Mouse (Mus musculus) mouse embryonic stem cell (cell line): ENCODE data around the gene Fsip1.
"Not testable (repeated sequence)": the region's sequence is repeated elsewhere in the genome, so short reads cannot be mapped to it uniquely, and the experiment has no call there.

Experiments
- in situ Hi-C, 2 experiments: fragments of 300-500 bp; cut with MboI; formaldehyde crosslinking; loops; 1 replicate in 1 of 2; 3 replicates in 1 of 2; pipeline ENCODE4 v1.14.3; 2019 to 2020; ENCODE audit warnings: low sequenced_read_pairs in 2 of 2, low pct_unique_long_range_greater_than_20kb in 1 of 2, mixed read lengths in 1 of 2; ENCODE audit not compliant: unreplicated experiment in 1 of 2

Fsip1 gene

DNA sequence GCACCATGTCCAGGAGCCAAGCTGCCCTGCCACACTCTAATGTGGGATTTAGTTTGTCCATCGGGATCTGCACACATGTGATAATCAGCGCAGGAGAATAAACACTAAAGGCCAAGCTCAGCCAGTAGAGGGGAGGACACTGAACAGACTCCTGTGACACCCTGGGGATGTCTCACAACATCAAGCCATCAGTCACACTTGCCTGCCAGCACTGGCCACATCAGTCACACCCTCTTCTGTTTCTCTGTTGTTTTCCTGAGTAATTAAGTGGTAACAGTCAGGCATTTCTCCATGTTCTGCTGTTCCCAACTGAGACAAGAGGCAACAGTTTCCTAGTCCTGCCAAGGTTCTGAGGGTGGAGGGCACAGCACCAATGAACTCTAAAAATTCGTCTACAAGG is 109.0 kb downstream of the Fsip1 start:
- in situ Hi-C loops = not testable (repeated sequence)

DNA sequence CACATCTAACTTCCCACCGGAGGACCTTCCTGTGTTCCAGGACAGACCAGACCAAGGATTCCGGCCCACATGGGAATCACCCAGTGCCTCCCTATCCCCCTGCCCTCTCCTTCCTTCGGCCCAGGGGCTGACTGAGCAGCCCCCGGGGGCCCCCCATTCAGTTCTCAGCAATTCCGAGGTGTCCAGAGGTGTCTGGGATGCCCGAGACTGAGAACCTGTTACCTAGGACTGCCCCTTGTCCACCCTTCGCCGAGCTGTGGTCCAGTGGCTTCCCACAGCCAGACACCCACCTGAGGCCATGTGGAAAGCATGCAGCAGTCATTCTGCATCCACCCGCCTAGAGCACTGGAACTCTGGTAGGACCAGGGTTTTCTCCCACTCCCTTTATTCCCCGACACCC is 115.1 kb downstream of the Fsip1 start:
- in situ Hi-C loops = no loop called here

DNA sequence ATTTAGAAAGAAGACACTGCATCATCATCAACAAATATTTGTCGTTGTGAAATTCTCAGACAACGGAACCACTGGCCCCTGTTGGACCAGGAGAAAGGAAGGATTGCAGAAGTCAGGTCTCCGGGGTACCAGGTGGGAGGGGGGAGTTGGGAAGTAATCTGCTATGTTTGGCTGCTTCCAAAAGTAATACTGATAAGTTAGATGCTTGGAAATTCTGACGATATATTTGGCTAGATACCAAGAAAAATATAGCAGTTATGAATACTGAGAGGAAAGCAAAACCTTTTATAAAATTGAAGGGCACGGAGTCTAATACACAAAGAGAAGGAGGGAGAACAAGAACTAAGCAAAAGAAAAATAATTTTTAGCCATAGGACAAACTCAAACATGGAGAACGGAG is 117.5 kb downstream of the Fsip1 start:
- in situ Hi-C loops = no loop called here

DNA sequence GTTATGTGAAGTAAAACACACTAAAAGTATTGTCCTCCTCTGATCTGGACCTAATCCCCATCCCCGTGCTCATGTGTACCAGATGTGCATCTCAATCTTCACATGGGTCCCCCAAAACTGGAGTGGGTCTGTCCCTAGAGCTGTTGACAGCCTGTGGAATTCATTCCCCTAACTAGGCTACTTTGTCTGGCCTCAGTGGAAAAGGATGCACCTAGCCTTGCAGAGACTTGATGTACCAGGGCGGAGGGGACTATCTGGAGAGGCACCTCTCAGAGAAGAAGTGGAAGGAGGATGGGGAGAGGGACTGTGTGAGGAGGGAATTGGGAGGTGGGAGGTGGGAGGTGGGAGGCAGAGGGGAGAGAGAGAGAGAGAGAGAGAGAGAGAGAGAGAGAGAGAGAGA is 119.0 kb downstream of the Fsip1 start:
- in situ Hi-C loops = no loop called here

DNA sequence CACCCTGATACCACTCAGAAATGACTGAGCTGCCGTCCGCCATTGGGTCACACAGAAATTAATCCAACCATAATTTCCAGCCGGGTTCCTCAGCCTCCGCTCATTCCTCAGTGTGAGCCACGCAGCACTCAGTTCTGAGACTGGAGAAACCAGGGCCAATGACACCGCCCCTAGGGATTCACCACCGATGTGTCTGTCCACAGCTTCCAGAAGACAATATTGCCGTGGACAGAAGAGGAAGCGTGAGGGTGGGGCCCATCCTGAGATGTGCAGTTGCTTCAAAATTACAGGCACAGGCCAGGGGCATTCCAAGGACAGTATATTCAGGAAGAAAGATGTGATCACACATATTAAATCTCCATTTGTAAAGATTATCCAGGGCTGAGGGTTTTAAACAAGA is 119.7 kb downstream of the Fsip1 start:
- in situ Hi-C loops = no loop called here

DNA sequence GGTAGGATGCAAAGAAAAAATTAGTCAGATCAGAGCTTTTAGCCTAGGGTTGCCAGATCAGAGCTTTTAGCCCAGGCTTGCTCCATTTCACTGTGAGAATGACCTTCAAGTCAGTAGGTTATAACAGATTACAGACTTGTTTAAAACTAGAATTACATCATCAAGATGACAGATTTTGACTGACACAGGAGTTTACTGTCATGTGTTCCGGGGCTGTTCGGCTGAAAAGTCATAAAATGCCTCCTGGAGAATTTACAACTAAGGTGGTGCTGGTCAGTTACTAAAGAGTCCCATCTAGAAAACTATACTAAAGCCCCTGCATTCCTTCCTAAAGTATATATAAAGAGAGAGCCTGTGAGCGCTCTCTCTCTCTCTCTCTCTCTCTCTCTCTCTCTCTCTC is 128.5 kb downstream of the Fsip1 start:
- in situ Hi-C loops = no loop called here

DNA sequence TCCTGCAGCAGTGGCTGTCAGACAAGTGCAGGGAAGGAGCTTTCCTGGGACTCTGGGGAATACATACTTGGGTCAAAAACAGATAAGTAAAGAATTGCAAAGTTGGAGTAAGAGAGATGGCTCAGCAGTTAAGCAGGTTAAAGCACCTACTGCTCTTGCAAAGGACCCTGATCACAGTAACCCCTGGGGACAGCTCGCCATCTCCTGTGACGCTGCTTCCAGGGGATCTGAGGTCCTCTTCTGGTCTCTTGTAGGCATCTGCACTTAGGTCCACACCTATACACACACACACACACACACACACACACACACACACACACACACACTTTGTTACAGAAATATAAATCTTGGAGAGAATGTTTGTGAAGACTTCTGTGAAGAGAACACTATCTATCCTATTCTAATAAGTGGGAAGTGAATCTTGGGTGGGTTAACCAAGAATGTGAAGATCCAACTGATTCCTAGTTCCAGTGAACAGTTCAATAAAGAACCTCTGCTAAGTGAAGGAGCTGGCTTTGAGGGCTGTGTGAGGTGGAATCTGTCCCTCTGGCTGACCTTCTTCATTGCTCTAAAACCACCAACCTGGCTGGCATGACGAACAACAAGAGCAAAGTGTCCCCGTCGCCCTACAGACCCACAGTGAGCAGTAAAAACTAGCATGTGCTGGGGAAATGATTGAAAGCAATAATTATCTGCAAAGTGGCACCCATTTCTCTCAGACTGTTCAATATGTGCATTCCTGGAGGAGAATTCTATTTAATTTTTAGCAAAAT is 129.1 kb downstream of the Fsip1 start:
- in situ Hi-C loops = no loop called here

DNA sequence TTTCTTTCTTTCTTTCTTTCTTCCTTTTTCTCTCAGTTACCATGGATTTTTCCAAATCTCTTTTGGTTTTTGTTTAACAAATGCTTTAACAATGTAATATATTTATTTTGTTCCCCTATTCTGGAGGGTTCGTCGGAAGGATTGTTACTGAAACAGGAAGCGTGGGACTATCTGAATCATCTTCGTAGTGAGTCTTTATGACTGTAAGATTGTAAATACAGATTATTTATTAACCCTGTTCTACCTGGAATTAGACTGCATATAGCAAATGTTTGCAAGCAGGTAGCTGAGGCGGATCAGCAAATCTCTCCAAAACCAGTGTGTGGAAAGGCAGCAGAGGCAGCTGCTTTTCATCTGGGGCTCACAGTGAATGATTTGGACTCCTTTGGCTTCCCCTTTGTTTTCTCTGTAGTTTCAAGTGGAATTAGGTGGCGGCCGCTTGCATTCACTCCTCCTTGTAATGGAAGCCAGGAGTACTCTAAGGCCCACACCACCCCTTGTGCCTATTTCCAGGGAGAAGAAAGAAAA is 130.8 kb downstream of the Fsip1 start:
- in situ Hi-C loops = no loop called here

DNA sequence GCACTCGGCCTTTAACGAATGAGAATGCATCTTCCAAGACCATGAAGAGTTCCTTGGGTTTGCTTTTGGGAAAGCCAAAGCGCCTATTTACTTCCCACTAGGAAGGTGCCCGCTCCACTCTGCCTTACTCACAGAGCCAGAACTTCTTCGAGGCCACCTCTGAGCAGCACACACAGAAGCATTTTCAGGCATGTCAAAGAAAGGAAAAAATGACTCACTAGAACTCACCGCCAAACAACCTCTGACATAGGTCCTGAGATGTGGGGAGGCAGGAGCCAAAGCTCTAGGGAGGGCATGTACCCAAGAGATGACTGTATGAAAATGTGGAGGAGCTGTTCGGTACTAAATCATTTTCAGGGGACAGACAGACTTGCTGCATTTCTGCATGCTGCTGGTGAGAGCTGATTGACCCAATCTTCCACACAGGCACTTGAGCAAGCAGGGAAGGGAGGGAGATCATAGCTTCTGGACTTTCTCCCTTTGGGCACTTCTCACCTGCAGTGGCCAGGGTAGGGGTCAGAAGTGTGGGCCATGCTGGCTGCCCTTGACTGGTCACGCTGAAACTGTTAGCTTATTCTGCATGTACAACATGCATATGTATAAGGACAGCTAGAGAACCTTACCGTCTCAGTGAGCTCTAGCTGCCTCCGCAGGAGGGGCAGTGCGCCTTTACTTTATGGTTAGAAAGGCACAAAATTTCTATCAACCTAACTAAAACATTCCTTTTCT is 131.4 kb downstream of the Fsip1 start:
- in situ Hi-C loops = no loop called here

DNA sequence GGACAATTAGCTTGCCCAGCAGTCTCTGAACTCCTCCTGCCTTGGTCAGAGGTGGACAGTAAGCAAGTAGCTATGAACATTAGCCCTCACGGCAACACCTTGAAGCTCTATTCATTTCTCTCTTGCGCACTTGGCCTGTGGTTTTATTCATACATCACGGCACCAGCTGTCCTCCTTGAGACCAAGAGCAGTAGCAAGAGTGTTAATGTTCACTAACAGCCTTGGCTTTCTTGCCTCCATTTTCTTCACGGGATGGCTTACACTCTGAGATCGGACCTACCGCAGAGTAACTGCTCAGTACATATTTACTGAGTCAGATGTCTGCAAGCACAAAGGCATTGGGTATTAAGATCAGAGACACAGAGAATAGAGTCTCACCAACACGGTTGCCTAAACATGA is 132.3 kb downstream of the Fsip1 start:
- in situ Hi-C loops = loop anchor here in 1 of 2 experiments (25.0 kb wide), 4 partner anchors 113 to 587 kb away; no protein-coding TSS in a partner anchor

DNA sequence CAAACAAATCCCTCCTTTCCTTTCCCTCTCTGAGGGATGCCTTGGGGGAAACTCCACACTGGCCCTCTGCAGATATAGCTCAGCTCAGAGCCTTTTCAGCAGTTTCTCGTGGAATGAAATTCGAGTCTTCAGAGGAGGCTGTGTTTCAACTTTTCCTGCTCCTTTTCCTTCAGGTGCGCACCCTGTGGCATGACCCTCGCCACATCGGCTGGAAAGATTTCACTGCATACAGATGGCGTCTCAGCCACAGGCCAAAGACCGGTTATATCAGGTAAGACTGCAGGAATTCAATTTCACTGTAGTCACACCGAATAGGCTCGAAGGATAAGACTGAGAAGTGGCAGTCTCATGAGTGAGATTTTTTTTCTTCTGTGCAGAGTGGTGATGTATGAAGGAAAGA is 133.0 kb downstream of the Fsip1 start:
- in situ Hi-C loops = loop anchor here in 1 of 2 experiments (25.0 kb wide), 4 partner anchors 114 to 586 kb away; no protein-coding TSS in a partner anchor

DNA sequence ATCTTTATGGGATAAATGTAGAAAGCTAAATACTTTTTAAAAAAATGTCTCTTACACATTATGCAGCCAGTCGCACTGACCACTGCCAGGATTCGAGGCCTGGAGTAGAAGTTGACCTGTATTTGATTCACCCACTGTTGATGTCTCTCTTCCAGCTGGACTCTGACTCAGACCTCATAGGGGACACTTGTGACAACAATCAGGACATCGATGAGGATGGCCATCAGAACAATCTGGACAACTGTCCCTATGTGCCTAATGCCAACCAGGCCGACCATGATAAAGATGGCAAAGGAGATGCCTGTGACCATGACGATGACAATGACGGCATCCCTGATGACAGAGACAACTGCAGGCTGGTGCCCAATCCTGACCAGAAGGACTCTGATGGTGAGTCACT is 134.5 kb downstream of the Fsip1 start:
- in situ Hi-C loops = loop anchor here in 1 of 2 experiments (25.0 kb wide), 4 partner anchors 115 to 585 kb away; no protein-coding TSS in a partner anchor

DNA sequence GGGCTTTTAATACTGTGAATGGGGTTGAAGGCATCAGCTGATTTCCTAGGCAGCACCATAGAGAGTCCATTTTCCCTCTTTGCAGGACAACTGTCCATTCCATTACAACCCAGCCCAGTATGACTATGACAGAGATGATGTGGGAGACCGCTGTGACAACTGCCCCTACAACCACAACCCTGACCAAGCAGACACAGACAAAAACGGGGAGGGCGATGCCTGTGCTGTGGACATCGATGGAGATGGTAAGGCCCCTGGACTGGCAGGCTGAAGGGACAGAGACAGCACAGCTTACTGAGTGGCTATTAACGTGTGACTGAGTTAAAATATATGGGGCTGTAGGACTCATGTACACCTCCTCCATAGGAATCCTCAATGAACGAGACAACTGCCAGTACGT is 136.0 kb downstream of the Fsip1 start:
- in situ Hi-C loops = loop anchor here in 1 of 2 experiments (25.0 kb wide), 4 partner anchors 117 to 583 kb away; no protein-coding TSS in a partner anchor

DNA sequence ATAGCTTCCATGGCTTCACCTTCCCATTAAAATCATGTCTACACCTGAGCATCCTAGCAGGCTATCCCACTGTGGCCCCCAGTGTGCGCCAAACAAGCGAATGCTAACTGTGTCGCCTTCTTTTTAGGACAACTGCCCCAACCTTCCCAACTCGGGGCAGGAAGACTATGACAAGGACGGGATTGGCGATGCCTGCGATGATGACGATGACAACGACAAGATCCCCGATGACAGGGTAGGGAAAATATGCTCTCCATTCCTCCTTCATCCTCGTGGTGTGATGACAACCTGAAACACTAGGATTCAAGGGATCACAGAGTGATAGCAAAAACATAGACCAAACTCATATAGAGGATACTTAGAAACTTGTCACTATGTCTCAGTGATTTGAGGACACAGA is 136.7 kb downstream of the Fsip1 start:
- in situ Hi-C loops = loop anchor here in 1 of 2 experiments (25.0 kb wide), 4 partner anchors 117 to 583 kb away; no protein-coding TSS in a partner anchor

DNA sequence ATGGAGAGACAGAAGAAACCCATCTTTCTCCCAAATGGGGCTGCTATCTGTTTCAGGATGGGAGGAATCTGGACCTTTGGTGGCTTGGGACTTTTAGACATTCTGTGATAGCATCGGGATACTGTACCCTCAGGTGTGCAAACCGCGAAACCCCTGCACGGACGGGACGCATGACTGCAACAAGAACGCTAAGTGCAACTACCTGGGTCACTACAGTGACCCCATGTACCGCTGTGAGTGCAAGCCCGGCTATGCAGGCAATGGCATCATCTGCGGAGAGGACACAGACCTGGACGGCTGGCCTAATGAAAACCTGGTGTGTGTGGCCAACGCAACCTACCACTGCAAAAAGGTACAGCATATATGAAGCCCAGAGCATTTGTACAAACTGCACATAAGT is 137.1 kb downstream of the Fsip1 start:
- in situ Hi-C loops = loop anchor here (10.0 to 25.0 kb wide), 5 partner anchors 118 to 582 kb away; no protein-coding TSS in a partner anchor

DNA sequence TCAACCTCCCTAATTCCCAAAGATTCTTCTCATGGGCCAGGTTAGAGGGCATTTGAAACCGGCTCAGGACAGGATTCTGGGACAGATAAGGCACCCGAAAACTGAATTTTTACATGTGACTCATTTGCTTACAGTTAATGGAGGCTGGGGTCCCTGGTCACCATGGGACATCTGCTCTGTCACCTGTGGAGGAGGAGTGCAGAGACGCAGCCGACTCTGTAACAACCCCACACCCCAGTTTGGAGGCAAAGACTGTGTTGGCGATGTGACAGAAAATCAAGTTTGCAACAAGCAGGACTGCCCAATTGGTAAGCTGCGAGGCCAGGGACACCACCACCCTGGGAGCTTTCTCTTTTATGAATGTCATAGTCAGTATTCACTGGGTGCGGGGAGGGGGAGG is 138.3 kb downstream of the Fsip1 start:
- in situ Hi-C loops = loop anchor here (10.0 to 25.0 kb wide), 5 partner anchors 119 to 581 kb away; no protein-coding TSS in a partner anchor

DNA sequence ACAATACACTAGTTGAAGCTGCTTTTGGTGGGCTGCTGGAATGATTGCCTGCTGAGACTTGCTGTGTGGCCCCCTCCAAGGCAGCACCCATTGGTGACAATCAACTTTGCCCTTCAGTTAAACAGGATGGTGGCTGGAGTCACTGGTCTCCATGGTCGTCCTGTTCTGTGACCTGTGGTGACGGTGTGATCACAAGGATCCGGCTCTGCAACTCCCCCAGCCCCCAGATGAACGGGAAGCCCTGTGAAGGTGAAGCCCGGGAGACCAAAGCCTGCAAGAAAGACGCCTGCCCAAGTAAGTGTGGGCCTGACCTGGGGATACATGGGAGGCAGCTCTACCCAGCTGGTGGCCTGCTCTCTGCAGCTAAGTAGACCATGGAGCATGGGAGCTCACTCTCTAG is 138.7 kb downstream of the Fsip1 start:
- in situ Hi-C loops = loop anchor here (10.0 to 25.0 kb wide), 5 partner anchors 119 to 581 kb away; no protein-coding TSS in a partner anchor

DNA sequence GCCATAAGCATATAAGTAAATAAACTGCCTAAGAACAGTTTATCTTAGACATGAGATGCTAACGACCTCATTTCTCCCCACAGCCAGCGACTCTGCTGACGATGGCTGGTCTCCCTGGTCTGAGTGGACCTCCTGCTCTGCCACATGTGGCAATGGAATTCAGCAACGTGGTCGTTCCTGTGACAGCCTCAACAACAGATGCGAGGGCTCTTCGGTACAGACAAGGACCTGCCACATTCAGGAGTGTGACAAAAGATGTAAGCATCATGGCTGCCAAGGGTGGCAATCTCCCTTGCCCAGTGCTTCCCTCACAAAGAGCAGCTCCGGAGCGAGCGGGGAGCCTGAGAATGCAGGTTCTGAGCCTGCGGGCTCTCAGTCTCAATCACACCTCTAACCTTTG is 139.4 kb downstream of the Fsip1 start:
- in situ Hi-C loops = loop anchor here (10.0 to 25.0 kb wide), 5 partner anchors 120 to 580 kb away; no protein-coding TSS in a partner anchor

DNA sequence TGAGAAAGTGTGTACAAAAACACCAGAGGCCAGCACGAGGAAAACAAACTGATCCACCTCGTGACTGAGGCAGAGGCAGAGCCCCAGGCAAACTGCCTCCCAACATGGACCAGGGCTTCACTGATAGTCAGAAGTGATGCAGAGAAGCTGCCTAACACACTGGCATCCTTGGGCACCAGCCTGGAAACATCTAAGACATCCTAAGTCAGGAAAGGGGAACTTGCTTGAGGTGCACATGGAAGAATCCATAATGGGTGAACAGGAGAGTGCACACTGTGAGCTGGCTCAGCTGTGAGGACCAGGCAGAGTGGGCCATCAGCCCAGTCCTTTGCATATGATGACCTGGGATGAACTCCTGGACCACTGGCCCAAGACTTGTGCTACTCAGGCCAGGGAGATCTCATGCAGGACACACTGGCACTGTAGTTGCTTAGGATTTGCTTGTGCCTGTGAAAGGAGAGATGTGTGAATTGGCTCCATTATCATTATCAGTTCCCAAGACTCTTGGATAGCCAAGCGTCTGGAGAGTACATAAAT is 139.9 kb downstream of the Fsip1 start:
- in situ Hi-C loops = loop anchor here (10.0 to 25.0 kb wide), 5 partner anchors 120 to 580 kb away; no protein-coding TSS in a partner anchor
